Mouse (Mus musculus): ENCODE measurements at regions not wholly inside any gene's neighbourhood (a gene's known extent, or its start where the extent isn't known, plus 50 kb on each side); places are given as distances from the start of the nearest gene placed in this dataset.

- TF ChIP-seq CTCF (IDR thresholded peaks at IDR 0.05; ENCODE audit: low read depth, low read length) (no peak), POLR2A (IDR thresholded peaks at IDR 0.05; ENCODE audit: borderline replicate concordance, low read depth, low read length) (no peak)
Measured at GRCm38 (mm10) chr6:4427122-4427521, 77.5 kb upstream of the Col1a2 start.
